Mouse (Mus musculus) heart, adult 18-20 months (tissue): ENCODE results near the gene Isg15. TPM values are rescaled to one million over a fixed set of nuclear protein-coding genes. Genes with fewer than 3 reads are reported as not detected.
A peak's percentile ranks its signal among the peaks of the same experiment; 100 is the strongest.

Source experiments
- DNase-seq, 2 experiments: peaks; one replicate each; pipeline ENCODE4 v3.0.0; 2021 to 2022; ENCODE audit warnings: mixed read lengths in 1 of 2
- long read RNA-seq, 2 experiments: library from polyadenylated mRNA; stranded (forward); transcript quantifications; one replicate each; pipeline ENCODE4 v2.0.0; 2021
- total RNA-seq, 2 experiments: library from RNA; stranded (reverse); gene quantifications; 2 replicates each; pipeline ENCODE4 v1.2.3; 2021

Isg15 gene
- total RNA-seq, result 1 to 10 TPM; 2.3 to 3.1 TPM
- long read RNA-seq, experiment 1, result 0 reads
- long read RNA-seq, experiment 2, partial matches to known transcripts, result 0 of 1 reads
- long read RNA-seq, experiment 2, other reads (novel, unspliced or antisense), result 1 of 1 reads

DNA sequence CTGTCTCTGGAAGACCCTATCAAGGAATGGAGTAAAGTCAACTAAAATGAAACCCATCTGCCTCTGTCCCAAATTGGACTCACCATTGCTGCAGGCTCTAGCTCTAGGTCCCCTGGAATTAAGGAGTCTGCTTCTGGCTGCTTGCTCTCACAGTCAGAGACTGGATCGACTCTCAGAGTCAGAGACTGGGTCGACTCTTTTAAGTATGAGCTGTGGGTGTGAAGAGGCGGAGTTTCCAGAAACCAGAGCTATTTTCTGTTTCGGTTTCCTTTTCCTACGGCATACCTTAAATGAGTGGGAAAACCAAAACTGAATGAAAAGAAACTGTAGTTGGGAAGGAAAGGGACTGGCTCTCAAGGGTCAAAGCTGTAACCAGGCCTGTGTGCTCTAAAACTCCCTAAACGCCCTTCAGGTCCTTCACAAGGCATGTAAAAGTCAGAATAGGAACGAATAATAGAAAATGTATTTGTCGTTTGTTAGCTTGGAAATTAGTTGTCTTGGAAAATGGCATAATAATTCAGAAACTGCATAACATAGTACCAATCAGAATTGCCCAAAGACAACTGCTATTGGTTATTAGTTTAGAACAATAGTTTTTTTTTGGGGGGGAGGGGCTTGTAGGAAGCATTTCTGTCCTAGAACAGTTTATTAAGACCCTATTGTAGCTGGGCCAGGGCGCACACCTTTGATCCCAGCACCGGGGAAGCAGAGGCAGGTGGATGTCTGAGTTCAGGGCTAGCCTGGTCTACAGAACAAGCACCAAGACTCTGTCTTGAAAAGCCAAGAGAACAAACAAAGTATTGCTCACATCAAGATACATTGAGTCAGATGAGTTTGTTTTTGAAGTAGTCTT, at the start of gene Isg15:
Isg15 (minus strand) TSS at position 196 of the 853 bp plus-strand sequence.
- DNase-seq, result peak; percentile 54 to 63

- DNase-seq, result no peak
These were observed 48.9 kb upstream of the Isg15 start for GRCm38 (mm10) chr4:156249567-156249966.

GRCm38 (mm10) chr4:156236651-156237447, 36.2 kb upstream of the Isg15 start:
- no peak for DNase-seq

GRCm38 (mm10) chr4:156235808-156236533, 35.4 kb upstream of the Isg15 start, which contains the start of gene Noc2l:
Gene Noc2l (plus strand): TSS chr4:156236010.
- DNase-seq, result peak; percentile 92 to 94

DNA sequence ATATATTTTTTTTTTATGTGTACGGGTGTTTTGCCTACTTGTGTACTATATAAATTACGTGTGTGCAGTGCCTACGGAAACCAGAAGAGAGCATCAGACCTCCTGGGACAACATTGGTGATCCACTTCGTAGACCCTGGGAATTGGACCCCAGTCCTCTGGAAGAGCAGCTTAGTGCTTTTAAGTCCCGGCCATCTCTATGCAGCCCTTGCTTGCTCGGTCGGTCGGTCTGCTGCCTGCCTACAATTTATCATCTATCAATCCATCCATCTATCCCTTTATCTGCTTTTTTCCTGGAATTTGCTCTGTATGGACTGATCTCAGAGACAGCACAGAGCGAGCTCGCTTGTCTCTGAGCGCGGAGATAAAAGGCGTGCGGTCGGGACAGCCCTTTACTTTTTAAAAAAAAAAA, 34.7 kb upstream of the Isg15 start:
- peak in 1 of 2 experiments; percentile 32 for DNase-seq

DNA sequence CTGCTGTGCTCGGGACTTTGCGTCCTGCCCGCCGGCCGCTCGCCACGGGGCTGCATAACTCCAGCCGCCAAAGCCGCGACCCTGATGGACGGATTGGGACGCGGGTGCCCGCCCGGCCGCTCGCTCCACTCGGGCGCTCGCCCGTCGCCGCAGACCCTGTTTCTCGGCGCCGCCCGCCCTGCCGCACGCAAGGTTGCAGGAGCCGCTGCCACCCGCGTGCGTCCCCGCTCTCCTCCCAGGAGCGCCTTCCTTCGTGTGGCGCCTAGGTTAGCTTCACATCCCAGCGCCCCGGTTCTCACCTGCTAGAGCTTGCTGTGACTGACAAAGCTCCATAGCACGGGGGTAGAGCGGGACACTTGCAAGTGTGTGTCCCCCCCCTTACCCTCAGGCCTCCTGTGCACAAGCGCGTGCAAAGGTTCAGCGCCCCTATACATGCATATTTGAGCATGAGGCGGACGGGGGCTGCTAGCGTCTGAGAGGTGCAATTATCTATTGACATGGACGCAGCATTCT, 34.1 kb upstream of the Isg15 start, which contains the start of gene Plekhn1:
Plekhn1 (minus strand) TSS at position 157 of the 513 bp plus-strand sequence.
- DNase-seq, result peak; percentile 80 to 82

- peak in 1 of 2 experiments; percentile 39 for DNase-seq
These were observed 33.4 kb upstream of the Isg15 start for GRCm38 (mm10) chr4:156234021-156234501.

DNA sequence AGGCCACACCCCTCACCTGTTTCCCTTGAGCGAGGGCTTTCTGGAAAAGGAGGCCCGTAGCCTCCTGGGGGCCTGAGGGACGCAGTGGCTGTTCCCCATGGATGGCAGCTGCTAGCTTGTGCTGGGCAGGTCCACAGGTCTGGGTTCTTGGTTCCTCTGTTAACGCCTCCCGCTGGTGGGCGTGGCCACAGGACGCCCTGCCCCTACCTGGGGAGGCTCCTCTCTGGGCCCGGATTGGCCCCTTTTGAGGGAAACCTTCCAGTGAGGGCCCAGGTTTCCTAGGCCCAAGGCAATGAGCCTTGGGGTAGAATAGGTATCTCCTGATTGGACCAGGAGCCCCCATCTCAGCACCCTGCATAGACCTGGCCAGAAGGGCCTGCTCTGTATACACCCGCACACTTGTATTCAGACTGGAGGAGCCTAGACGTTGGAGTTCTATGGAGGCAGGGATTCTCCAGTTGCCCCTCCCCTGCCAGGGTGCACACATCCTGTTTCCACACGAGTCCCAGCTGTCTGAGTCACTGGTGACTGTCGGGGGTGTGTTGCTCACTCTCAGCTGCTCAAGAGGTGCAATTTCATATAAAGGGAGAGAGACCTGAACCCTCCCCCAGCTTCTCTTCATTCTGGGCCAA, 27.9 kb upstream of the Isg15 start:
- peak in 1 of 2 experiments; percentile 24 for DNase-seq

- DNase-seq, result peak; percentile 58 to 67
These were observed 27.3 kb upstream of the Isg15 start for GRCm38 (mm10) chr4:156227752-156228392.

GRCm38 (mm10) chr4:156224276-156224675, 23.7 kb upstream of the Isg15 start:
- no peak for DNase-seq

GRCm38 (mm10) chr4:156219936-156220335, 19.3 kb upstream of the Isg15 start:
- DNase-seq, result no peak

GRCm38 (mm10) chr4:156217838-156218237, 17.2 kb upstream of the Isg15 start:
- DNase-seq, result peak; percentile 25 to 50

DNA sequence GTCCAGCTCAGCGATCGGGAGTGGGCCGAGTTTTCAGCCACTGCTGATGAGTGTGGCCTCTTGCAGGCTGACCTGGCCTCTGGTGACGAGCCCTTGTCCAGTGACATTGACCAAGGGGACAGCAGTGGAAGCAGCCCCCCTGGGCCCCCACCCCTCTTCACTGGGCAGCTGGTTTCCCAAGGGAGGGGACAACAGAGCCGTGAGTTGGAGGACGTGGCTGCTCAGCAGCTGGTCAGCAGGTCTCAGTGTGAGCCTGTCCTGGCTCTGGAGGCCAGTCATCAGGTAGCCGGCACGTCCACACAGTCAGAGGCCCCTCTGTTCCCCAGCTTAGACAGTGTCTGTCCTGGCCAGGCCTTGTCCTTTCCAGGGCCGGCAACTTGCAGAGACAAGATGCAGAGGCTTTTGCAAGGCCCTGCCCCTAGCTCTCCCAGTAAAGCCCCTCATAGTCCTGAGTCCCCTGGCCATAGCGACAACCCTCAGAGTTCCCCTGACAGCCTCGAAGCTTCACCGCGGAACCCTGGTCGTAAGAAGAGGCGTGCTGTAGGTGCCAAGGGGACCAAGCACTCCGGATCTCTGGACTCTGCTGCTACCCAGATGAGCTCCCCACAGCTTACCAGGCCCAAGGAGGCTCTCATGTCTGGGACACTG, 16.5 kb upstream of the Isg15 start:
- peak; percentile 51 to 52 for DNase-seq

DNA sequence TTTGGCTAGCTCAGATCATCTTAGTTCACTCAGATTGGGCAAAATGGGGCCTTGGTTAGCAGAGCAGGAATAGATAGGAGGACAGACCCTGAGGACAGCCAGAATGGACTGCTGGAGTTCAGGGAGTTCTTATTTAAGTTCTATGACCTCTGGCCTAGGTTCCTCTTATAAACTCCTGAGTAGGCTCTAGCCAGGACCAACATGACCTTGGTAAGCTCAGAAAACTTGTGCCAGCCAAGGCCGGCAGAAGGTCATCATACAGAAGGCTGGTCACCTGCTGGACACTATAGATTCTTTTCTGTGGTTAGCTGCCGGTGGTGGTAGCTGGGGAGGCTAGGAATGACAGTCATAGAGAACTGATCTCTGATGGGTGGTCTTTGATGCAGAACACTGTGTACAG, 15.6 kb upstream of the Isg15 start:
- peak in 1 of 2 experiments; percentile 32 for DNase-seq

DNA sequence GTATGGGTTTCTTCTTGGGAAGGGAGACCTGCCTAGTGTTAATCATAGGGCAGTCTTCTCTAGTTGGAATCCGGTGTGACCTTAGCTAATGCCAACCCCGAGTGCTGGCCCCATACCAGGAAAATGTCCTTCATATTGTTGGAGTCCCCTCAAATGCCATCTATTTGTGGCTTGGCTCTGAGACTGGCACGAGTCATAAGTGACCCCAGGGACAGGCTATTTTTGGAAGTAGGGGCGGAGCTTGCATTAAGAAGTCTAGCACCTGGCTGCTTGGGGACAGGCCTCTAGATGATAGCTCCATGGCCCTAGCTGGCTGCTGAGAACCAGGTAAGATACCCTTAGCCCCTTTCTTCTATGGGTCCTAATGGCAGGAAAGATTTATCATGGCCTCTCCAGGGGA, 15.0 kb upstream of the Isg15 start, which contains the start of gene Perm1:
Perm1 (plus strand) TSS at position 220 of the 400 bp plus-strand sequence.
- peak; percentile 87 to 89 for DNase-seq

GRCm38 (mm10) chr4:156213134-156213533, 12.5 kb upstream of the Isg15 start:
- no peak for DNase-seq

DNA sequence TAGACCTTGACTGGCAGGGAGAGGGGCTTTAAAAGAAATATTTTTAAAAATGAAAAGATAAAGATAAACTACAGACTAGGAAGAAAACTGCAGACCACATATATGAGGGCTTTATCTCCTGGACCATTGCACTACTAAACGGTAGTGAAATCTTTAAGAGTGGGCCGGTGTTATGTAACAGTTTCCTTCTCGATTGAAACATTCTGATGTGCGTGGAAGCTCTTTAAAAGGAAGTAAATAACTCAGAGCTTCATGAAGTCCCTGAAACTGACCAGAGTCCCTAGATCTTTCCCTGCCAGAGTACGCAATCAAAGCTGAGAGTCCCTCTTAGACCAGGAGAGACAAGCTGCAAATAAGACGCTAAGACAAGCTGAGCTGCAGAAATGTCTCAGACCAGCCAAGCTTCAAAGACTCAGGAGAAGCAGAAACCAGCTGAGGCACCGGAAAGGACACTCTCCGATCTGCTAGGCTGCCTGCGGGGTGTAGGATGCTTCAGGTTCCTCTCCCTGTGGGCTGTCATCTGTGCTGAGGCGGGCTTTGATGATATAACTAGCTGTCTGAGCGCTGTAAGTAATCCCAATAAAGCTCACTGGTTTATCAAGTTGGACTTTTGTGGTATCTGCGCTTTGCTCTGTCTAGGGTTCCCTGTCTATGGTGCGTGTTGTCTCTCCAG, 9.5 kb upstream of the Isg15 start:
- DNase-seq, result no peak

GRCm38 (mm10) chr4:156208872-156209271, 8.3 kb upstream of the Isg15 start:
- DNase-seq, result no peak
